Mouse (Mus musculus) limb, embryonic 10.5 days (tissue): ENCODE measurements around the gene Sgsm1. TPM values are rescaled to one million over a fixed set of nuclear protein-coding genes. Genes with fewer than 3 reads are reported as not detected.
A peak's percentile ranks its signal among the peaks of the same experiment; 100 is the strongest.

Source experiments
- DNase-seq: peaks from one replicate; pipeline ENCODE4 v3.0.0-alpha.2; 2017; ENCODE audit warnings: low spot score
- H3K27ac ChIP-seq: fragments of 300-500 bp; sonication (generic); 2 replicates; pipeline ENCODE4 v1.5.1; 2016; ENCODE audit warnings: mild to moderate bottlenecking
- H3K27me3 ChIP-seq: fragments of 300-500 bp; sonication (generic); 2 replicates; pipeline ENCODE4 v1.6.1; 2016; ENCODE audit warnings: low read depth, mild to moderate bottlenecking; ENCODE audit not compliant: poor library complexity, severe bottlenecking
- H3K36me3 ChIP-seq: fragments of 300-500 bp; sonication (generic); 2 replicates; pipeline ENCODE4 v1.6.1; 2016; ENCODE audit warnings: mild to moderate bottlenecking, moderate library complexity
- H3K4me1 ChIP-seq: fragments of 300-500 bp; sonication (generic); 2 replicates; pipeline ENCODE4 v1.6.1; 2016
- H3K4me3 ChIP-seq: fragments of 300-500 bp; sonication (generic); 2 replicates; pipeline ENCODE4 v1.5.1; 2016; ENCODE audit warnings: mild to moderate bottlenecking, moderate library complexity
- H3K9me3 ChIP-seq: fragments of 300-500 bp; sonication (generic); replicated peaks from 2 replicates; pipeline ENCODE4 v1.6.1; 2016; ENCODE audit warnings: mild to moderate bottlenecking
- WGBS: fragments of 180-500 bp; shearing (Covaris S2); methylation state at CpG from one replicate; pipeline ENCODE4 v1.1.7; 2016; 5-methylcytosine and 5-hydroxymethylcytosine counted together
- polyA plus RNA-seq: library from polyadenylated mRNA; unstranded; fragments of >200 nt; fragmentation: Nextera tagmentation; extraction: Ambion mirVana; gene quantifications from 2 replicates; pipeline ENCODE4 v1.2.1, GENCODE M21; 2016

Gene Sgsm1
- polyA plus RNA-seq, 1 experiment from 2014 or later, result 13.4 TPM

DNA sequence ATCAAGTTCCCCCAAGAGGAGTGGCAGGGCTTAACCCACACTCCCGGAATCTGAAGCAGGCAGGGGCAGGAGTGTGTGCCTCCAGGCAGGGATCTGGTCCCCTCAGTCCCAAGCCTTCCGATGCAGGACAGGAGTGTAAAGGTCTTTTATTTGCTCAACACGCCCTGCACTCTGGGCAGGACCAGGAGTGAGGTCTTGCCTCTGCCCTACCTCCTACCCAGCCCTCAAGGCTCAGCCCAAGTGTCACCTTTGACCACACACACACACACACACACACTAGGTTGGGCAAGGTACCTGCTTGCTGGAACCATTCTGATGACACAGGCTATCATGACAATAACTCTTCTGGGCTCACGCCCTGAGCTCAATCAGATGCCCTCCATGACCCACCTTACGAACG lies 91.1 kb downstream of the Sgsm1 start:
- Histone ChIP-seq H3K27ac (no peak overlapping the region), H3K9me3 (no peaks in the 10 kb centered on the region), H3K27me3 (peaks cover 23% of the 10 kb centered on the region), H3K4me1 (peaks cover 22% of the 10 kb centered on the region), H3K4me3 (no peak overlapping the region), H3K36me3 (no peaks in the 10 kb centered on the region)
- WGBS, result 78% methylated on average over 6 of the region's 6 CpGs
- DNase-seq, result no peak

DNA sequence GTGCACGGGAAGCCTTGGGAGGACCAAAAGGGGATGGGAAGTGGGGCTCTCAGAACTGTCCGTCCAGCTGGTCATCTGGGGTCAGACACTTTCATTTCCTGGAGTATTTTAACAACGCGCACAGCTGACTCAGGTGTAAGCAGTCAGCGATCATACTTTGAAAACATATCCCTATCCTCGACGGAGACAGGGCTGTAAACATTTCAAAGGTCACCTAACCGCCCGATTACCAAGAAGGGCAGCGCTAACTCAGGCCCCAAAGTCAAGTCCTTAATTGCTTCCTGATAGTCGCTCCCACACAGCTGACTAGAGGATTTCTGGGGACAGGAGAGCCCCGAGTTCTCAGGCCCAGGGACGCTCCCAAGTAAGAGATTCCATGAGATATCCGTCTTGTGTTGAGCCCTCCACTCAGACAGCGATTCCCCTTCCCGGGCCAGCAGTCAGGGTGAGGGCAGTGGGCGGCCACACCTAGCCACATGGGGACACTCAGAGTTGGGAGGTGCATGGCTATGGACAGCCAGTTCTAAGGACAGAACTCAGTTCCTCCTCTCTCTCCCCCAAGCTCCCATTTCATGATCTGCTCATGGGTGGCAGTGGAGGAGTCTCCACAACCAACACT lies 91.9 kb downstream of the Sgsm1 start:
- peaks cover 22% of the 10 kb centered on the region for H3K4me1 ChIP-seq

DNA sequence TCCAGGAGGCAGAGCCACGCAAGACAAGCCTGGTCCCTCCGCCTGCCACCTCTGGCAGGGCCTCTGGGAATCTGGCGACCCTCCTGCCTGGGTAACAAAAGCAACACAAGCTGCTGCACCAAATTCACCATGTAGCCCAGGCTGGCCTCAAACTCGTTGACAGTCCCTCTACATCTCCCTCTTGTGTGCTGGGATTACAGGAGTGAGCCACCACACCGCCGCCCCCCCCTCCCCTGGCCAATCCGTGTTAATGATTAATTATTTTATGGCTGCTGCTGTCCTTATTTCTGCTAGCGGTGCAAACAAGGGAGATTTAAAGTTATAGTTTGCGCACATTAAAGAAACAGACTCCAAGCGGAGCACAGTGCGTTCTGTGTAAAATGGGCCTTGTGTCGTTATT lies 93.5 kb downstream of the Sgsm1 start:
- 79% methylated on average over 12 of the region's 12 CpGs for WGBS
- Histone ChIP-seq H3K4me3 (no peak overlapping the region), H3K27me3 (peaks cover 23% of the 10 kb centered on the region), H3K36me3 (no peaks in the 10 kb centered on the region), H3K4me1 (peaks cover 22% of the 10 kb centered on the region), H3K27ac (no peak overlapping the region), H3K9me3 (no peaks in the 10 kb centered on the region)
- no peak for DNase-seq

More for the DNA sequence above, 91.9 kb downstream of the Sgsm1 start:
- H3K36me3 ChIP-seq, result no peaks in the 10 kb centered on the region
- peaks cover 23% of the 10 kb centered on the region for H3K27me3 ChIP-seq
- H3K27ac ChIP-seq, result no peak overlapping the region
- WGBS, result 70% methylated on average over 17 of the region's 17 CpGs
- H3K9me3 ChIP-seq, result no peaks in the 10 kb centered on the region
- no peak overlapping the region for H3K4me3 ChIP-seq
- no peak for DNase-seq

DNA sequence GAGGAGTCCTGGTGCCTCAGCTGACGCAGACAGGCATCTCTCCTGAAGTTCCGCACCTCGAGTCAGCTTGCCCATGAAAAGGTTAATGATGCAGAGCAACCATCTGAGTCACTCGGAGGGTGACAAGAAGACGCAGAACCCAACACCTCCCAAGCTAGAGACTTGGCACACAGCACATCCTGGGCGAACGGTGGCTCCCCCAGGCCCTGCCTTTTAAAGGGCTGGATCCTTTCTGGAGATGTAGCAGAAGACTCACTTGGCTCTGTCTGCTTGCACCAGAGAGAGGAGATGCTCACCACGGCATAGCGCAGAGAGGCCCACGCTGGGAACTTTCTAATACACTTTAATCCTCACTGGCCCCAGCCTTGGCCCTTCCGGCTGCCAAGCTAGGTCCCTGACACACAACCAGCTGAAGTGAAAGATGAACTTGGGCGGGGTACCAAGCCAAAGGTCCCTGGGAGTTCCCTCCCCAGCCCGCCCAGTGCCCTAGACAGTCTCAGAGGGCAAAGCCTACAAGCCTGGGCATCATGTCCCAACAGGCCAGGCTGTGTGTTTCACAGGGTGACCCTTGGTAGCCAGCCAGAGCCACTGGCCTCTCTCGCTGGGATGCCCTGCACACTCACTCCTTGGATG lies 94.1 kb downstream of the Sgsm1 start:
- WGBS, result 76% methylated on average over 14 of the region's 14 CpGs
- H3K36me3 ChIP-seq, result no peaks in the 10 kb centered on the region
- H3K27me3 ChIP-seq, result peaks cover 23% of the 10 kb centered on the region
- H3K4me3 ChIP-seq, result no peak overlapping the region
- no peak for DNase-seq
- H3K9me3 ChIP-seq, result no peaks in the 10 kb centered on the region
- no peak overlapping the region for H3K27ac ChIP-seq
- peaks cover 22% of the 10 kb centered on the region for H3K4me1 ChIP-seq

DNA sequence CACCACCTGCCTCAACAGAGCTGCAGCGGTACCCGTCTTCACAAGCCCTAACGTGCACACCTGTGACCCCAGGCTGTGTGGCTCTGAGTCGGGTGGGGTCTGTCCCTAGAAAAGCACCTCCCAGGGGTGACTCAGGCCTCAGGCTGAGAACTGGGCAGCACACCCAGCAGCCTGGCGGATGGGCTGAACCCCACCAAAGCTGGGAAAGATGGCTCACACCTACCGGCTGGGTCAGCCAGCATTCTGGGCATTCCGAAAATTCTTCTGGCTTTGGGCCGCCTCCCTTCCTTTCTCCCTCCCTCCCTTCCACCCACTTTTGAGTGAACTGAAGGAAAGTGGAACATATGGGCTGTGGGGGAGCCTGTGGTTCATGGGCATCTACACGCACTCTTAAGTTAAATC lies 95.0 kb downstream of the Sgsm1 start:
- no peak overlapping the region for H3K27ac ChIP-seq
- H3K4me3 ChIP-seq, result no peak overlapping the region
- H3K27me3 ChIP-seq, result peaks cover 19% of the 10 kb centered on the region
- H3K36me3 ChIP-seq, result no peaks in the 10 kb centered on the region
- WGBS, result 79% methylated on average over 9 of the region's 9 CpGs
- DNase-seq, result no peak
- H3K4me1 ChIP-seq, result peaks cover 21% of the 10 kb centered on the region
- no peaks in the 10 kb centered on the region for H3K9me3 ChIP-seq

DNA sequence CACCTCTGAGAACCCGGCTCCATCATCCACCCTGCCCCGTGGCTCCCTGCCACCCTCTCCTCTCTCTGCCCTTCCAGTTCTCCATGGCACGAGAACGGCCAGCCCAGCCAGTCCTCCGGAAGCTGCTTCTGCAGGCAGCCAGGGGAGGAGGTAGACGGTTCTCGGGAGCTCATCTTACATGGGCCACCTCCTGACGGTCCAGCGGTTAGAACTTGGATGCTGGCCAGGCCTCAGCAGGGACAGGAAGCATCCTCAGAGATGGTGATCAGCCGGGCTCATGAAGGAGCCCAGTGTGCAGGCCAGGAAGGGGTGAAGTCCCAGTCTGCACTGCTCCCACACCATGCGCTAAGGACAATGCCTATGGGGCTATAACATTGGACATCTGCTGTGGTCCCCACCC lies 96.1 kb downstream of the Sgsm1 start:
- no peak overlapping the region for H3K4me3 ChIP-seq
- DNase-seq, result no peak
- no peaks in the 10 kb centered on the region for H3K36me3 ChIP-seq
- peaks cover 26% of the 10 kb centered on the region for H3K4me1 ChIP-seq
- 85% methylated on average over 11 of the region's 11 CpGs for WGBS
- H3K9me3 ChIP-seq, result no peaks in the 10 kb centered on the region
- peak overlapping the region; percentile 11; the same call in 1 of the 2 replicates for H3K27ac ChIP-seq
- peaks cover 8% of the 10 kb centered on the region for H3K27me3 ChIP-seq

DNA sequence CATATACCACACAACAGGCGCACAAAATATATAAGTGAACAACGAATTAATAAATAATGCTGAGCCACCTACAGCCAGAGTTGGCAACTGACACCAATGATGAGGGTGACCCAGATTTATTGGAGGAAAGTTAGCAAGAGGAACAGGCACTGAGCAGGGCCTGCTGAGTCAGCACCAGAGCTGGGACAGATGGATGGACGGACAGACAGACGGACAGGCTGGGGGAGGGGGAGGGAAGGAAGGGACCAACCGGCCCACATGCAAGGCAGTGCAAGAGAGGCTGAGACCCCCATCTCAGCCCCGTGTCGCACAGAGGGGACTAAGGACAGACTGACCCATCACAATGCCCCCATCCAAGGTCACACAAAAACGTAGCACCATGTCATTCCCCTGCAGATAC lies 96.5 kb downstream of the Sgsm1 start:
- peak overlapping the region; percentile 11; the same call in 1 of the 2 replicates for H3K27ac ChIP-seq

DNA sequence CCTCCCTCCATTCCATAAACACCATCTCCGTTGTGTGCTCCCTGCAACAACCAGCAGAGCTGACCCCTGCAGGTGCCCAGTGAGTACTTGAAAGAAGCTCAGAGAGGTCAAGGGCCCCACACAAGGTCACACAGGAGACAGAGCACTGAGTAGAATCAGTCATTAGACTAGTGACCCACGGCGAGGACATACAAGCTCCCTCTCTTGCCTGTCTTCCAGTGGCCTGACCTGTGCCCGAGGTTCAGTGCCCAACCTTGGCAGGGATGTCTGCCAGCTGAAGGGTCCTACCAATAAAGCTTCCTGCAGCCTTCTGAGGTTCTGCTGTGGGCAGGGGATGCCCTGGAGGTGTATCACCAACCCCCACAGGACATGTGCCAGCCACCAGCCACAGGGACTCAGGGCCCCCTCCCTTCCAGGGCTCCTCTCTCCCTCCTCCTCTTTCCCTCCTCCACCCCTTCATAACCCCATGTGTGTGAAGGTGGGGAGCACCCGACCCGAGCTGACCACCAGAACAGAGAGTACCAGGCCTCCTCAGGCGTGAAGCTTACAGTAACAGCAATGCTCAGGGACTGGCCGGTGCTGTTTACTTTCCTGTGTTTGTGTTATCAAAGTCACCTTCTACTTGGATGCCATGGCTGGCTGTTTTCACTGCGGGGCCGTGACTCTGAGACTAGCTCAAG lies 98.3 kb downstream of the Sgsm1 start:
- H3K9me3 ChIP-seq, result no peaks in the 10 kb centered on the region
- no peak for DNase-seq
- peaks cover 37% of the 10 kb centered on the region for H3K4me1 ChIP-seq
- H3K27me3 ChIP-seq, result no peaks in the 10 kb centered on the region
- 82% methylated on average over 10 of the region's 10 CpGs for WGBS
- no peak overlapping the region for H3K4me3 ChIP-seq
- H3K36me3 ChIP-seq, result no peaks in the 10 kb centered on the region
- H3K27ac ChIP-seq, result no peak overlapping the region

More for the DNA sequence above, 96.5 kb downstream of the Sgsm1 start:
- Histone ChIP-seq H3K4me1 (peaks cover 26% of the 10 kb centered on the region), H3K27me3 (peaks cover 4% of the 10 kb centered on the region), H3K9me3 (no peaks in the 10 kb centered on the region), H3K4me3 (no peak overlapping the region), H3K36me3 (no peaks in the 10 kb centered on the region)
- no peak for DNase-seq
- WGBS, result 91% methylated on average over 8 of the region's 8 CpGs

DNA sequence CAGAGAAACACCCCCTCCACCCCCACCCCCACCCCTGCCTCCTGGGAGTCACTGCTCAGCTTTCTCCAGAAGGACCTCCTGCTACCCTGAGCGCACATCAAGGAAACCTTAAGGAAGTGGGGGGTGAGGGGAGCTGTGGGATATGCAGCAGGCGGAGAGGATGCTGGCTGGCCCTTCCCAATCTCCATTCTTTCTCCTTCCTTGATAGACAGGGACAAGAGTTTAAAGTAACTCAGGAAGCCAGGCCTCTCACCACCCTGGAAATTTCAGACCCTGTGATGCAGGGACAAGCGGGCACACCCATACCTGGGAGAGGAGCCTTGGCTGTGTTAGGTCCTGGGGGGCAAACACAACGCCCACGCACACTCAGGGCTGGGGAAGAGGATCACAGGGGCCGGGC lies 100.3 kb downstream of the Sgsm1 start:
- H3K9me3 ChIP-seq, result no peaks in the 10 kb centered on the region
- H3K36me3 ChIP-seq, result no peaks in the 10 kb centered on the region
- DNase-seq, result no peak
- H3K27ac ChIP-seq, result peak overlapping the region; percentile 47; the same call in 1 of the 2 replicates
- 81% methylated on average over 6 of the region's 6 CpGs for WGBS
- H3K4me3 ChIP-seq, result no peak overlapping the region
- H3K4me1 ChIP-seq, result peaks cover 41% of the 10 kb centered on the region
- no peaks in the 10 kb centered on the region for H3K27me3 ChIP-seq

DNA sequence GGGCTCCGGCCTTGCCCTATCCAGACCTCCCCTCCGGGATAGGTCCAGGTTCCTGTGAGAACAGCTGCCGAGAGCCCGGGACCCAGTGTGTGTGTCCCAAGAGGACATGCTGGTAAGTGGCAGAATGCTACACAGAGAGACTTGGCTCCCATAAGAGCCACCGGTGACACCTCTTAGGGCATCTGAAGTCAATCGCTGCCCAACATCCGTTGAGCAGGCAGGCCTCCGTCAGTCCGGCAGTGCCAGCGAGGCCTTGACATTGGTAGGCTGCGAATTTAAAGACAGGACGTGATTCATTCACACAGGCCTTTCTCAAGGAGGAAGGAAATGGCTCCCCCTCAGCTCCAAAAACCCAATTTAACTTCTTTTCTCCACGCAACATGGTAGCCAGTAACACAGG lies 100.7 kb downstream of the Sgsm1 start:
- no peak for DNase-seq
- Histone ChIP-seq H3K36me3 (no peaks in the 10 kb centered on the region), H3K4me1 (peaks cover 41% of the 10 kb centered on the region), H3K9me3 (no peaks in the 10 kb centered on the region), H3K4me3 (no peak overlapping the region), H3K27ac (peak overlapping the region; percentile 47; the same call in 1 of the 2 replicates), H3K27me3 (no peaks in the 10 kb centered on the region)
- 88% methylated on average over 13 of the region's 13 CpGs for WGBS

DNA sequence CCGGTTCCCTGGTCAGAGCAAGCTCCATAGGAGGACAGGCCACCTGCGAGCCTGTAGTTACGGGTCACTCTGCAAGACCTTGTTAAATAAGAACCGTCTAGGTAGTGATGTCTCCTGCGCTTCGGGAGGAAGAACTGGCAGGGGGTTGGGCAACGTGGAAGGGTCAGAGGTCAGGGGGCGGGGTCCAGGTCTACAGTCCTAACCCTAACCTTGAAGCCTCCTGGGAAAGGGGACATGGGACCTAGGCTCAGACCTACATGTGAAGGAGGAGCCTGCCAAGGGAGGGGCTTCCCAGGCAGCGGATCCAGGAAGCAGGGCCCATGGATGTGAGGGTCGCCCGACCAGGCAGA lies 101.2 kb downstream of the Sgsm1 start:
- no peaks in the 10 kb centered on the region for H3K9me3 ChIP-seq
- H3K36me3 ChIP-seq, result no peaks in the 10 kb centered on the region
- DNase-seq, result no peak
- H3K27ac ChIP-seq, result peak overlapping the region; percentile 47; the same call in 1 of the 2 replicates
- 49% methylated on average over 11 of the region's 11 CpGs for WGBS
- H3K27me3 ChIP-seq, result no peaks in the 10 kb centered on the region
- H3K4me3 ChIP-seq, result no peak overlapping the region
- peaks cover 41% of the 10 kb centered on the region for H3K4me1 ChIP-seq

DNA sequence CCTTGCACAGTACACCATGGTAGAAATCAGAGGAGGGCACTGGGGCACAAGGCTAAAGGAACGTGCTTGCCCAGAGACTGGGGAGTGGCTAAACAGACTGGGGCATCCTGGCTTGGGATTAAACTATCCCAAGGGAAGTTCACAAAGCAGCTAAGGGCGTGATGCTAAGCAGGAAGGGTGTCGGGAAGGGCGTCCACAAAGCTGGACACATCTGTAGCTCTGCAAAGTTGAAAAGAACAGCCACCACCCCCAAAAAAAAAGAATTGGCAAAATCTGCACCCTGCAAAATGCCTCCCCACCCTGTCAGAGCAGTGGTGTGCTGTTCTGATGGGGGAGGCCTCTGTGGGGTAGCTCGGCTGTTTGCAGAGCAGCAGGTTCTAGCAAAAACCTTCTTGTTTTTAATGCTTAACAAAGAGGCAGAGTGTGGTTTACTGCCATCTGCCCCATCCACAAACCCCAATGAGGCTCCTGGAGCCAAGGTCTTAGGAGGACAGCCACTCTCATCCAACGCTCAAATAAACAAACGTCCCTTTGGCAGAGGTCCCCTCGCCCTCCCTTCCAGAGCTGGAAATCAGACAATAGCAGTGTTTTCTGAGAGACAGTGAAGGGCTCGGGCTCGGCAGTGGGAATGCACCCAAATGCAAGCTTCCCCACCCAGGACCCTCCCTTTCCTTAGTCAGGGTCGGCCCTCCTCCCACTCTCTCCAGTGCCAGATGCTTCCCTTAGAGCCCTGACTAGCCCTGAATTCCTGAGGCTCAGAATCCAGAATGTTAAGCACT lies 101.8 kb downstream of the Sgsm1 start:
- peaks cover 41% of the 10 kb centered on the region for H3K4me1 ChIP-seq
- H3K9me3 ChIP-seq, result no peaks in the 10 kb centered on the region
- peak overlapping the region; percentile 47; the same call in 1 of the 2 replicates for H3K27ac ChIP-seq
- no peak for DNase-seq
- H3K4me3 ChIP-seq, result no peak overlapping the region
- no peaks in the 10 kb centered on the region for H3K27me3 ChIP-seq
- H3K36me3 ChIP-seq, result no peaks in the 10 kb centered on the region
- WGBS, result 54% methylated on average over 11 of the region's 11 CpGs

DNA sequence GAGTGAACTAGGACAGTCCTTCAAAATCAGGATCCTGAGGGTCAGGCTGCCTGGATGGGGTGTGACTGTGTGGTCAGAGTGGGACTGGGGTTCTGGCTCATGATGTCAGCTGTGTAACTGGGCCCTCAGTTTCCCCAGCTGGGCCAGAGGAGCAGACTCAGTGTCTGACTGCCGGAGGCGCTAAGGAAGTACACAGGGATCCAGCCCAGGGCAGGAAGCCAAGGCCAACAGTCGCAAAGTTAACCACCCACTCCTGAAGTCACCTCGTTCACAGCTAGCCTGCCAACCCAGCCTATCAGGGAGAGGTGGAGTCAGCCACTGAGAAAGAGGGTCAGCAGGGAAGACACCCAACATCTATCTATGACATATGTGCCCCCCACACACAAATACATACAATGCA lies 102.5 kb downstream of the Sgsm1 start:
- DNase-seq, result no peak
- Histone ChIP-seq H3K4me1 (peaks cover 41% of the 10 kb centered on the region), H3K27me3 (no peaks in the 10 kb centered on the region), H3K27ac (no peak overlapping the region; the same call in 1 of the 2 replicates), H3K36me3 (no peaks in the 10 kb centered on the region), H3K4me3 (no peak overlapping the region), H3K9me3 (no peaks in the 10 kb centered on the region)
- WGBS, result 76% methylated on average over 4 of the region's 4 CpGs
